Mouse (Mus musculus) heart, postnatal 0 days (tissue): ENCODE measurements around the gene Ank.

Experiments
- CTCF ChIP-seq: IDR thresholded peaks from 2 replicates; pipeline ENCODE4 v1.5.1; 2016; ENCODE audit warnings: antibody characterized with exemption, control low read depth, low read depth
- EP300 ChIP-seq: IDR thresholded peaks from 2 replicates; pipeline ENCODE4 v1.6.1; 2016; ENCODE audit warnings: antibody characterized with exemption, low read depth

- TF ChIP-seq EP300 (no peak), CTCF (no peak)
Observed at GRCm38 (mm10) chr15:27492734-27493133, 26.3 kb downstream of the Ank start.
